Mouse (Mus musculus): ENCODE data around the gene Vmn1r58. TPM values are rescaled to one million over a fixed set of nuclear protein-coding genes. Genes with fewer than 3 reads are reported as not detected.
"Not testable (repeated sequence)": the region's sequence is repeated elsewhere in the genome, so short reads cannot be mapped to it uniquely, and the experiment has no call there.

The Vmn1r58 gene
- not detected for total RNA-seq (2021)

GRCm38 (mm10) chr7:5413296-5413695 is at the start of gene Vmn1r58:
Gene Vmn1r58, minus strand, starts transcription at chr7:5413396.
- DNase-seq (ENCODE audit: extremely low spot score in 1 of 2, low spot score in 2 of 2); intact Hi-C loops (cut with DNase I): not testable (repeated sequence)

- intact Hi-C loops (cut with DNase I), result loop anchor here (10.0 kb wide), 1 partner anchor 242 kb away; the partner anchor contains the start of gene Vmn1r57
- DNase-seq (ENCODE audit: extremely low spot score in 1 of 2, low spot score in 2 of 2), result no peak
These were observed 43.5 kb upstream of the Vmn1r58 start, which contains the start of gene Vmn1r59 for GRCm38 (mm10) chr7:5456674-5457073. Gene Vmn1r59, minus strand, starts transcription at chr7:5456774.

- intact Hi-C loops (cut with DNase I), result loop anchor here (10.0 kb wide), 1 partner anchor 239 kb away; the partner anchor contains the start of gene Vmn1r57
- DNase-seq (ENCODE audit: extremely low spot score in 1 of 2, low spot score in 2 of 2), result not testable (repeated sequence)
These were observed 40.8 kb upstream of the Vmn1r58 start for GRCm38 (mm10) chr7:5454011-5454410.

GRCm38 (mm10) chr7:5448627-5449026 is 35.4 kb upstream of the Vmn1r58 start:
- DNase-seq (ENCODE audit: extremely low spot score in 1 of 2, low spot score in 2 of 2), result no peak
- intact Hi-C loops (cut with DNase I), result no loop called here

- no peak for DNase-seq (ENCODE audit: extremely low spot score in 1 of 2, low spot score in 2 of 2)
- intact Hi-C loops (cut with DNase I), result no loop called here
These were observed 7.0 kb downstream of the Vmn1r58 start for GRCm38 (mm10) chr7:5406201-5406600.

GRCm38 (mm10) chr7:5366724-5367123 is 46.5 kb downstream of the Vmn1r58 start:
- no peak for DNase-seq (ENCODE audit: extremely low spot score in 1 of 2, low spot score in 2 of 2)
- intact Hi-C loops (cut with DNase I), result no loop called here

GRCm38 (mm10) chr7:5363599-5363998 is 49.6 kb downstream of the Vmn1r58 start:
- DNase-seq (ENCODE audit: extremely low spot score in 1 of 2, low spot score in 2 of 2), result no peak
- intact Hi-C loops (cut with DNase I), result no loop called here

Other genes with a start within 250 kb of the Vmn1r58 start
- not detected for gene Vmn1r56, start 216.6 kb downstream of the Vmn1r58 start, total RNA-seq (2021)
- gene Vmn1r57, start 194.9 kb downstream of the Vmn1r58 start, total RNA-seq (2021), result not detected
- gene Gm5065, start 62.9 kb downstream of the Vmn1r58 start, total RNA-seq (2021), result not detected
- not detected for gene Nlrp2, start 62.4 kb downstream of the Vmn1r58 start, total RNA-seq (2021)
- gene Vmn1r59, start 43.4 kb upstream of the Vmn1r58 start, total RNA-seq (2021), result not detected
- gene Vmn2r28, start 80.6 kb upstream of the Vmn1r58 start, total RNA-seq (2021), result not detected
- not detected for gene Vmn1r60, start 133.9 kb upstream of the Vmn1r58 start, total RNA-seq (2021)
- gene Vmn1r61, start 199.9 kb upstream of the Vmn1r58 start, total RNA-seq (2021), result not detected

All from left cerebral cortex, postnatal 10 days (tissue).